Mouse (Mus musculus) intestine, embryonic 15.5 days (tissue): ENCODE measurements around the gene Ehd2. TPM values are rescaled to one million over a fixed set of nuclear protein-coding genes. Genes with fewer than 3 reads are reported as not detected.

ENCODE experiments used
- ATAC-seq: fragments of 200-750 bp; cut with Nextera tagmentation; 2 replicates; pipeline ENCODE4 v1.8.0; 2017; ENCODE audit warnings: moderate TSS enrichment, moderate library complexity
- H3K27ac ChIP-seq: fragments of 300-500 bp; sonication (generic); 2 replicates; pipeline ENCODE4 v1.5.1; 2015; ENCODE audit warnings: mild to moderate bottlenecking, inconsistent platforms
- H3K27me3 ChIP-seq: fragments of 300-500 bp; sonication (generic); replicated peaks from 2 replicates; pipeline ENCODE4 v1.6.1; 2015; ENCODE audit warnings: inconsistent platforms
- H3K36me3 ChIP-seq: fragments of 300-500 bp; sonication (generic); 2 replicates; pipeline ENCODE4 v1.6.1; 2015; ENCODE audit warnings: inconsistent platforms
- H3K4me1 ChIP-seq: fragments of 300-500 bp; sonication (generic); replicated peaks from 2 replicates; pipeline ENCODE4 v1.6.1; 2015; ENCODE audit warnings: inconsistent platforms
- H3K4me2 ChIP-seq: fragments of 300-500 bp; sonication (generic); replicated peaks from 2 replicates; pipeline ENCODE4 v1.6.1; 2015; ENCODE audit warnings: mild to moderate bottlenecking, inconsistent platforms
- H3K4me3 ChIP-seq: fragments of 300-500 bp; sonication (generic); replicated peaks from 2 replicates; pipeline ENCODE4 v1.5.1; 2015; ENCODE audit warnings: inconsistent platforms
- H3K9ac ChIP-seq: fragments of 300-500 bp; sonication (generic); 2 replicates; pipeline ENCODE4 v1.6.1; 2015; ENCODE audit warnings: inconsistent platforms
- H3K9me3 ChIP-seq: fragments of 300-500 bp; sonication (generic); 2 replicates; pipeline ENCODE4 v1.6.1; 2016; ENCODE audit warnings: inconsistent platforms
- WGBS: fragments of 180-500 bp; shearing (Covaris S2); methylation state at CpG from one replicate; pipeline ENCODE4 v1.1.7; 2015; 5-methylcytosine and 5-hydroxymethylcytosine counted together
- polyA plus RNA-seq: library from polyadenylated mRNA; unstranded; fragments of >200 nt; fragmentation: Nextera tagmentation; extraction: Ambion mirVana; gene quantifications from 2 replicates; pipeline ENCODE4 v1.2.1, GENCODE M21; 2015

The Ehd2 gene
- polyA plus RNA-seq, 1 experiment from 2014 or later = 50.9 TPM

- H3K4me2 ChIP-seq = no peak overlapping the region
Observed at GRCm38 (mm10) chr7:15953307-15954074, 13.9 kb downstream of the Ehd2 start.

GRCm38 (mm10) chr7:15952416-15952815, 15.0 kb downstream of the Ehd2 start:
- Histone ChIP-seq H3K4me1 (peaks cover 18% of the 10 kb centered on the region), H3K4me2 (no peak overlapping the region), H3K4me3 (no peak overlapping the region), H3K9me3 (no peaks in the 10 kb centered on the region), H3K27me3 (no peaks in the 10 kb centered on the region), H3K27ac (no peak overlapping the region), H3K9ac (no peak overlapping the region), H3K36me3 (peaks cover 24% of the 10 kb centered on the region)
- 57% methylated on average over 3 of the region's 3 CpGs for WGBS
- ATAC-seq = no peak

More at GRCm38 (mm10) chr7:15953307-15954074, 13.9 kb downstream of the Ehd2 start:
- Histone ChIP-seq H3K9me3 (no peaks in the 10 kb centered on the region), H3K36me3 (peaks cover 27% of the 10 kb centered on the region), H3K27me3 (no peaks in the 10 kb centered on the region), H3K9ac (no peak overlapping the region), H3K27ac (no peak overlapping the region), H3K4me3 (no peak overlapping the region), H3K4me1 (peaks cover 11% of the 10 kb centered on the region)
- ATAC-seq = no peak
- 89% methylated on average over 13 of the region's 13 CpGs for WGBS

GRCm38 (mm10) chr7:15950008-15950407, 17.4 kb downstream of the Ehd2 start:
- H3K4me2 ChIP-seq = no peak overlapping the region
- H3K36me3 ChIP-seq = peaks cover 20% of the 10 kb centered on the region
- no peak for ATAC-seq
- no peak overlapping the region for H3K4me3 ChIP-seq
- no peak overlapping the region for H3K27ac ChIP-seq
- no peaks in the 10 kb centered on the region for H3K27me3 ChIP-seq
- no peaks in the 10 kb centered on the region for H3K9me3 ChIP-seq
- H3K9ac ChIP-seq = no peak overlapping the region
- peaks cover 13% of the 10 kb centered on the region for H3K4me1 ChIP-seq
- WGBS = 87% methylated on average over 15 of the region's 15 CpGs

- Histone ChIP-seq H3K4me2 (peak overlapping the region; percentile 71; the same call in 1 of the 2 replicates), H3K36me3 (peaks cover 16% of the 10 kb centered on the region), H3K27me3 (no peaks in the 10 kb centered on the region)
Observed at GRCm38 (mm10) chr7:15949216-15949790, 18.1 kb downstream of the Ehd2 start.

GRCm38 (mm10) chr7:15948381-15948941, 18.9 kb downstream of the Ehd2 start:
- Histone ChIP-seq H3K4me3 (peak overlapping the region; percentile 26), H3K36me3 (peaks cover 12% of the 10 kb centered on the region), H3K9me3 (no peaks in the 10 kb centered on the region), H3K4me2 (peak overlapping the region; percentile 71), H3K27me3 (no peaks in the 10 kb centered on the region), H3K9ac (peak overlapping the region; percentile 34; the same call in 1 of the 2 replicates), H3K27ac (peak overlapping the region; percentile 56; the same call in 1 of the 2 replicates), H3K4me1 (peaks cover 19% of the 10 kb centered on the region)
- ATAC-seq = peak; percentile 77
- WGBS = 2% methylated on average over 23 of the region's 23 CpGs

More at GRCm38 (mm10) chr7:15949216-15949790, 18.1 kb downstream of the Ehd2 start:
- peaks cover 18% of the 10 kb centered on the region for H3K4me1 ChIP-seq
- H3K9ac ChIP-seq = 0 out of 2 replicates have a peak overlapping the region, but pooled peaks have one; percentile 34
- 86% methylated on average over 7 of the region's 7 CpGs for WGBS
- H3K9me3 ChIP-seq = no peaks in the 10 kb centered on the region
- no peak for ATAC-seq
- no peak overlapping the region for H3K4me3 ChIP-seq
- 0 out of 2 replicates have a peak overlapping the region, but pooled peaks have one; percentile 56 for H3K27ac ChIP-seq

DNA sequence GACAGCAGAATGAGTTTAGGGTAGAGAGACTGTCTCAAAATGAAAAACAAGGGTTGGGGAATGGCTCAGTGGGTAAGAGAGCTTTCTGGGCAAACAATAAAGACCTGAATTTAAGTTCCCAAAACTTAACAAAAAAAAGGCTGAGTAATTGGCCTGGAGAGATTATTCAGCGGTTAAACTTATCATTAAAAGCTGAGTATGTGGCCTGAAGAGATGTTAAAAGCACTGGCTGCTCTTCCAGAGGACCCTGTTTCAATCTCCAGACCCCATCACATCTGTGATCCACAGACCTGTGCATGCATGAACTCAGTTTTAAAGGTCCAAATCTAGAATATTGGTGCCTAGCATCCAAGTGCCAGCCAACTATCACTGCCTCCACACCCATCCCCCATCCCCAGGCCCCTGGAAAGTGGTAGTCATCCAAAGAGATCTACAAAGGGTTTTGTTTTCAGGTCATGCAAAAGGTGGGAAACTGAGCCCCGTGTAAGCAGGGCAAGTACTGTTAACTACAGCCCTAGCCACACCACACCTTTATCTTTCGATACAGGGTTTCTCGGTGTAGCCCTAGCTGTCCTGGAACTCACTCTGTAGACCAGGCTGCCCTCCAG, 19.6 kb downstream of the Ehd2 start:
- Histone ChIP-seq H3K4me3 (no peak overlapping the region; the same call in 1 of the 2 replicates), H3K4me1 (peaks cover 19% of the 10 kb centered on the region), H3K36me3 (peaks cover 16% of the 10 kb centered on the region), H3K4me2 (no peak overlapping the region; the same call in 1 of the 2 replicates), H3K9ac (no peak overlapping the region), H3K27me3 (no peaks in the 10 kb centered on the region), H3K9me3 (no peaks in the 10 kb centered on the region), H3K27ac (no peak overlapping the region)
- ATAC-seq = no peak
- WGBS = 46% methylated on average over 4 of the region's 4 CpGs

DNA sequence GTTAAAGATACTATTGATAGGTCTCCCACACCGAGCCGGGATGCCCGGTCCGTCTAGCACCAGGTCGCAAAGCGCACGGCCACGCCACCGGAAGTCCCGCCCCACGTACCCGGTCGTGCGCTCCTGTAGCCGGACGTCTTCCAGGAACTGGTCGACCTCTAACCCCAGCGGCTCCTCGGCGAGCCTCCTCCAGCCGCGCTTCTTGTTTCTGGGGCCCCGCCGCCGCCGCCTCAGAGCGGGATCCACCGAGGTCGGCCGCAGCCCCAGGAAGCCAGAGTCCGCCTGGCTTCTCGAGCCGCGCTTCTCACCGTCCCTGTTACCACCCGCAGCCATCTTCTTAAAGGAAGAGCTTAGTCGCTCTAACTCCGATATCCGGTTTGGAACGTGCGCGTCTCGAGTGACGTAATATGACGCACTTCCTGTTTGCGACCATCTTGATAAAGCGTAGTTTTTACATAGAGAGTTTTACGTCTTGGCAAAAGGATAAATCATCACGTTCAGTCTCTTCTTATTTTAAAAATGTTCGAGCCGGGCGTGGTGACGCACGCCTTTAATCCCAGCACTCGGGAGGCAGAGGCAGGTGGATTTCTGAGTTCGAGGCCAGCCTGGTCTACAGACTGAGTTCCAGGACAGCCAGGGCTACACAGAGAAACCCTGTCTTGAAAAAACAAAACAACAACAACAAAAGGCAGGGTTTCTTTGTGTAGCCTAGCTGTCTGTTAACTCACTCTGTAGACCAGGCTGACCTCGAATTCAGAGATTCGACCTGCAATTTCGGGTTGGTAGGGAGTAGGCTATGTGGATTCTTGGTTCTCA, 21.4 kb downstream of the Ehd2 start, which contains the start of gene Nop53:
TSS of gene Nop53 (minus strand) at position 354 of the 816 bp plus-strand sequence.
- peaks cover 31% of the 10 kb centered on the region for H3K36me3 ChIP-seq
- ATAC-seq = peak; percentile 94
- no peaks in the 10 kb centered on the region for H3K9me3 ChIP-seq
- H3K27me3 ChIP-seq = no peaks in the 10 kb centered on the region
- peak within 1 kb of the TSS; percentile 71 for H3K9ac ChIP-seq
- peak within 1 kb of the TSS; percentile 95 for H3K27ac ChIP-seq
- H3K4me1 ChIP-seq = peaks cover 19% of the 10 kb centered on the region
- peak within 1 kb of the TSS; percentile 68 for H3K4me3 ChIP-seq
- H3K4me2 ChIP-seq = peak within 1 kb of the TSS; percentile 71
- WGBS = 2% methylated on average over 59 of the region's 59 CpGs

DNA sequence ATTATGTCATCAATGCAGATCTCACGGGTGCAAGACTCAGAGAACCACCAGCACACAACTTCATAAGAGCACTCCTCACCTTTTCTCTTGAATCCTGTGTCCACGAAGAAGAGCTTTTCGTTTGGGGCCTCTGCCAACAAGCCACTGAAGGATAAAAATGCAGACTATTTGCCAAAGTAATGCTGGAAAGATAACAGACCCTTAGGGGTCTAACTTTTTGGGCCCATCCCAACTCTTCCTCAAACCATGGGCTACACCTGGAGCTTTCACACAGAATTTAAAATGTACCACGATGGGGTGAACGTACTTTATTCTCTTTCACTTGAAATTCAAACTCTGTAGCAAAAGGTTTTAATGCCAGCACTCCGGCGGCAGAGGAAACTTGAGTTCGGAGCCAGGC, 22.2 kb downstream of the Ehd2 start:
- no peak overlapping the region; the same call in 1 of the 2 replicates for H3K27ac ChIP-seq

GRCm38 (mm10) chr7:15944311-15944710, 23.1 kb downstream of the Ehd2 start:
- H3K4me3 ChIP-seq = no peak overlapping the region
- ATAC-seq = no peak
- no peaks in the 10 kb centered on the region for H3K27me3 ChIP-seq
- no peaks in the 10 kb centered on the region for H3K9me3 ChIP-seq
- H3K36me3 ChIP-seq = peaks cover 41% of the 10 kb centered on the region
- H3K4me2 ChIP-seq = 0 out of 2 replicates have a peak overlapping the region, but pooled peaks have one; percentile 71
- 89% methylated on average over 1 of the region's 1 CpGs for WGBS
- no peak overlapping the region for H3K27ac ChIP-seq
- peaks cover 19% of the 10 kb centered on the region for H3K4me1 ChIP-seq
- 0 out of 2 replicates have a peak overlapping the region, but pooled peaks have one; percentile 71 for H3K9ac ChIP-seq

More for the DNA sequence above, 22.2 kb downstream of the Ehd2 start:
- H3K4me3 ChIP-seq = peak overlapping the region; percentile 68
- H3K36me3 ChIP-seq = peaks cover 33% of the 10 kb centered on the region
- H3K4me2 ChIP-seq = peak overlapping the region; percentile 71
- no peaks in the 10 kb centered on the region for H3K27me3 ChIP-seq
- ATAC-seq = no peak
- 5% methylated on average over 8 of the region's 8 CpGs for WGBS
- peaks cover 19% of the 10 kb centered on the region for H3K4me1 ChIP-seq
- no peaks in the 10 kb centered on the region for H3K9me3 ChIP-seq
- H3K9ac ChIP-seq = peak overlapping the region; percentile 71

GRCm38 (mm10) chr7:15938621-15939020, 28.7 kb downstream of the Ehd2 start:
- peaks cover 60% of the 10 kb centered on the region for H3K36me3 ChIP-seq
- H3K9me3 ChIP-seq = no peaks in the 10 kb centered on the region
- WGBS = 98% methylated on average over 3 of the region's 3 CpGs
- no peak overlapping the region for H3K9ac ChIP-seq
- no peaks in the 10 kb centered on the region for H3K27me3 ChIP-seq
- H3K27ac ChIP-seq = no peak overlapping the region
- no peak overlapping the region for H3K4me2 ChIP-seq
- ATAC-seq = no peak
- H3K4me1 ChIP-seq = no peaks in the 10 kb centered on the region
- H3K4me3 ChIP-seq = no peak overlapping the region

GRCm38 (mm10) chr7:15937491-15937890, 29.9 kb downstream of the Ehd2 start:
- no peaks in the 10 kb centered on the region for H3K4me1 ChIP-seq
- no peaks in the 10 kb centered on the region for H3K27me3 ChIP-seq
- H3K4me3 ChIP-seq = no peak overlapping the region
- no peak overlapping the region for H3K4me2 ChIP-seq
- no peaks in the 10 kb centered on the region for H3K9me3 ChIP-seq
- no peak for ATAC-seq
- no peak overlapping the region for H3K9ac ChIP-seq
- H3K27ac ChIP-seq = no peak overlapping the region
- peaks cover 51% of the 10 kb centered on the region for H3K36me3 ChIP-seq
- WGBS = 83% methylated on average over 5 of the region's 5 CpGs
